Mouse (Mus musculus) megakaryocyte, embryonic 14.5 days (primary cell): ENCODE data around the gene Mllt10. TPM values are rescaled to one million over a fixed set of nuclear protein-coding genes. Genes with fewer than 3 reads are reported as not detected.

Experiments used
- H3K27me3 ChIP-seq: replicated peaks from 2 replicates; pipeline ENCODE3; 2012; ENCODE audit warnings: inconsistent platforms
- H3K36me3 ChIP-seq: replicated peaks from 2 replicates; pipeline ENCODE3; 2012; ENCODE audit warnings: low read length, inconsistent platforms, mixed read lengths
- H3K4me1 ChIP-seq: 2 replicates; pipeline ENCODE4 v1.6.1; 2012; ENCODE audit warnings: inconsistent platforms
- H3K4me3 ChIP-seq: replicated peaks from 2 replicates; pipeline ENCODE3; 2012; ENCODE audit warnings: moderate library complexity, mild to moderate bottlenecking, inconsistent platforms
- H3K9me3 ChIP-seq: 2 replicates; pipeline ENCODE4 v1.6.1; 2012; ENCODE audit warnings: inconsistent platforms
- FLI1 ChIP-seq: IDR thresholded peaks from 2 replicates; pipeline ENCODE4 v1.6.1; 2012; ENCODE audit warnings: low read length, inconsistent platforms, mixed read lengths
- GATA1 ChIP-seq: IDR thresholded peaks from 3 replicates; pipeline ENCODE4 v1.6.1; 2012; ENCODE audit warnings: mixed read lengths, low read length, inconsistent platforms, borderline replicate concordance
- polyA plus RNA-seq: library from polyadenylated mRNA; stranded (reverse); fragments of >175 nt; gene quantifications from 2 replicates; pipeline ENCODE4 v1.2.3, GENCODE M21; 2012; ENCODE audit warnings: low replicate concordance; ENCODE audit not compliant: insufficient read depth

The Mllt10 gene
- polyA plus RNA-seq, 1 experiment = 5.1 TPM

DNA sequence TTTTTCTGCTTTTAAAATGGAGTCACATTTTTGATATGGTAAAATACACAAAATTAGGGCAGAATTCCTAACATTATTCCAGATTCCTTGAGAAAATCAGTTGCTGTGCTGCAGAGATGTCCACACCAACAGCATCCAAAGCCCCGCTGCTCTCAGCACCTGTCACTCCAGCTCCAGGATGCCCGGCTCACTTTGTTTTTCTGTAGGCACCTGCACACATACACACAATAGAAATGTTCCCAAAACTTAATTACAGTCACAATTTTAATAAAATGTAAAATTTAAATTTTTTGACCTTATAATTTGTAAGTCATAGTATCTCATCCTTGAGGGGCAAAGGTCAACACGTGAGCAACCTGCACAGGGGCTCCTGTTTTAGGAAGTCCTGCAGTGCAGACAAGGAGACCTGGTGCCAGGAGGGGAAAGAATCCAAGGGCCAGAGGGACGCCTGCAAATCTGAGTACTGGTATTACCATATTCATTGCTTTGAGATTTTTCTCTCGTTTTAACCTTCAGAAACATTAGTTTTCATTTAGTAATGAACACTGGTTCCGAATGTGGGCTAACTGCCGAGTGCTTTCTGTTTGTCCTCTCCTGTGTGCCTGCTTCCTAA, 154.3 kb downstream of the Mllt10 start:
- H3K4me3 ChIP-seq = no peak overlapping the region
- peaks cover 91% of the 10 kb centered on the region for H3K36me3 ChIP-seq
- H3K9me3 ChIP-seq = no peaks in the 10 kb centered on the region
- H3K27me3 ChIP-seq = no peaks in the 10 kb centered on the region
- TF ChIP-seq FLI1 (no peak), GATA1 (no peak)
- H3K4me1 ChIP-seq = peaks cover 7% of the 10 kb centered on the region

DNA sequence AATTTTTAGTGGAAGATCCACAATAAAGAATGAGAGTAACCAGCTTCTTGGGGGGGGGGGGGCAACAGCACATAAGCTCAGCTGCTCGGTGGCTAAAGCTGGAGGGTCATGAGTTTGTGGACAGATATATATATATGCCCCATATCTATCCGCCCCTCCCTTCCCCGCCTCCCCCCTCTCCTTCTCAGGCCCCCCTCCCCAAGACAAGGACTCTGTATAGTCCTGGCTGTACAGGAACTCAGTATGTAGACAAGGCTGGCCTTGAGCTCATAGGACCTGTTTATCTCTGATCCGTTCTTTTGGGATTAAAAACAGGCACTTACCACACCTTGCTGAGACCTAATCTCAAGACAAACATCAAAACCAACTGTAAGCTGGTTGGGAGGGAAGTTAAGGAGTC, 154.9 kb downstream of the Mllt10 start:
- TF ChIP-seq FLI1 = no peak
- no peak for TF ChIP-seq GATA1
- Histone ChIP-seq H3K4me1 (peaks cover 12% of the 10 kb centered on the region), H3K36me3 (peaks cover 92% of the 10 kb centered on the region), H3K4me3 (no peak overlapping the region), H3K27me3 (no peaks in the 10 kb centered on the region), H3K9me3 (no peaks in the 10 kb centered on the region)

DNA sequence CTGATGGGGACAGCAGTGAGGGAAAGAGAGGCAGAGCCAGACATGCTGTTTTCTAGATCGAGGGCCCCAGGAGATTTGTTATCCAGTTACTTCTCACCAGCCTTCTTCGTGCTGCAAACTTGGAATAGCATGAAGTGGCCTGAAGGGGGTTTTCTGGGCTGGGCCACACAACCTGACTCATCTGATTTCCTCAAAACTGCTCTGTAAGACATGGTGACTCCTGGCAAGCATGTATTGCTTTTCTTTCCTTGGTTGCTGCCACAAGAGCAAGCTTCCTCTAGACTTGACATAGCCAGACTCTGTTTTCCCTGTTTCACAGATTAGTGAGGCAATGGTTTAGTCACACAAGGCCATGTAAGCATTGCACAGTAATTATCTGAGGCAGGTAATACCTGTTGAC, 159.0 kb downstream of the Mllt10 start:
- H3K27me3 ChIP-seq = no peaks in the 10 kb centered on the region
- H3K4me3 ChIP-seq = no peak overlapping the region
- no peaks in the 10 kb centered on the region for H3K9me3 ChIP-seq
- TF ChIP-seq GATA1 = no peak
- no peak for TF ChIP-seq FLI1
- H3K36me3 ChIP-seq = peaks cover 91% of the 10 kb centered on the region
- peaks cover 23% of the 10 kb centered on the region for H3K4me1 ChIP-seq

DNA sequence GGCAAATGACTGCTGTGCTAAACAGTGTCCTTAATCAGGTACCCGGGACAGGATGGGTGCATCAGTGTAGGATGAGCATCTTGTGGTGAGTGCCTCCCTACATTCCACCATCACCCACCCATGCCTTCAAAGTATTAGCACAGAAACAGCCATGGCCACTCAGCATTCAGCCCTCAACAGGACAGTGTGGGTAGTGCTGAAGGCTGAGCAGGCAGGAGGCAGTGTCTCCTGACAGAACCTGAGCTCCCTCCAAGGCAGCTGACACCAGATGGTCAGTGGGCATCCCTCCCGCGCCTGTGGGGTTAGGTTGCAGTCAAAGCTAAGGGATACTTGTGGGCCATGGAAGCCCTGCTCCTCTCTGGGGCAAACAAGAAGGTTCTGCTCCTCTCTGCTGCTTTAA, 162.8 kb downstream of the Mllt10 start:
- peaks cover 27% of the 10 kb centered on the region for H3K4me1 ChIP-seq
- peaks cover 91% of the 10 kb centered on the region for H3K36me3 ChIP-seq
- no peak for TF ChIP-seq FLI1
- TF ChIP-seq GATA1 = no peak
- H3K9me3 ChIP-seq = no peaks in the 10 kb centered on the region
- H3K4me3 ChIP-seq = peak overlapping the region; percentile 29
- no peaks in the 10 kb centered on the region for H3K27me3 ChIP-seq

DNA sequence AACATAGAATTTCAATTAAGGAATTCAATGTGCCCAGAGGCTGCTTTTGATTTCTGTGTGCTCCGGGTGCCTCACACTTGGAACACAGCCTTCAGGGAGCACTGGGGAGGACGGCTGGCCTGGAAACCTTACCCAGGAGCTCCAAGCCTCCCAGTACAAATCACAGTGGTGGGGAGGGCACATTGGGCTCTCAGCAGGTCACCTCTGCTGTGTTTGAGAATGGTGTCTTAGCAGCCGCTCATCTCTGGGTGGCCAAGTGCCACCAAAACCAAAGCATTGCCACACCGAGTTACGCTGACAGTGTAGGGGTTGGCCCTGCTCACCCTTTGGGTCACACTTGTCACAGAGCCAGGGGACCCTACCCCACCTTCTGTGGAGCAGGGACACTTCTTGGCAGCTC, 163.5 kb downstream of the Mllt10 start:
- H3K4me1 ChIP-seq = peaks cover 30% of the 10 kb centered on the region
- no peak overlapping the region for H3K4me3 ChIP-seq
- no peaks in the 10 kb centered on the region for H3K9me3 ChIP-seq
- TF ChIP-seq GATA1 (no peak), FLI1 (no peak)
- H3K36me3 ChIP-seq = peaks cover 87% of the 10 kb centered on the region
- no peaks in the 10 kb centered on the region for H3K27me3 ChIP-seq

DNA sequence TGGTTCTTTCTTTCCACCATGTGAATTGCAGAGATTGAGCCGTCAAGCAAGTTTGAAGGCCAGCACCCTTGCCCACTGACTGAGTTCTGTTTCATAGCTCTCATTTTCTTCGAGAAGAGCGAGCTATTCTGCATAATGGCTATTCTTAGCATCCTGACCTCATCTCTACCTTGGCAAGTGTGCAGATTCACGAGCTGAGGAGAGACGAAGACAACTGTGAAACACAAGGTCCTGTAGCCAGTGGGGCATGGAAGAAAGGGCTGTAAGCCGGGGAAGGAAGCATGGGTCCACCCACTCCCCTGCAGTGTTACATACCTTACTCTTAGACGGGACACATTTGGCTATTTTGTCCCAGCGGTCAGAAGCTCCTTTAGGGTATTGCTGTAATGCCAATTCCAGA, 164.1 kb downstream of the Mllt10 start:
- Histone ChIP-seq H3K9me3 (no peaks in the 10 kb centered on the region), H3K36me3 (peaks cover 81% of the 10 kb centered on the region)

DNA sequence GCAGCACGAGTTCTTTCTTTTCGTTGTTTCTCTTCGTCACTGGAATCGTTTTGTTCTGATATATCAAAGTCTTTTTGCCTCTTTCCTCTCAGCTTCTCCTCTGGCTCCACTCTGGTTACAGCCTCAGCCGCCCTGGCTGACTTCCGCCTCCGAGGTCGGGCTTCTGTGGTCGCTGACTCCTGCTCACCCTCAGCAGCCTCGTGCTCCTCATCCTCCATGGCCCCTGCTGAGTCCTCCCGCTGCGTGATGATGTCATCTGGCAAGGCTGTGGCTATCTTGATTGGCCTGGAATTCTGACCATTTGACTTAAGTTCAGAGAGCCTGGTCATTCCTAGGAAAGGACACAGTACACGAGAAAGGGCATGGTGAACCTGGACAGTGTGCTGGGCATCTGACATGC, 164.5 kb downstream of the Mllt10 start:
- Histone ChIP-seq H3K4me1 (peaks cover 20% of the 10 kb centered on the region), H3K36me3 (peaks cover 76% of the 10 kb centered on the region), H3K4me3 (no peak overlapping the region), H3K27me3 (no peaks in the 10 kb centered on the region), H3K9me3 (no peaks in the 10 kb centered on the region)
- TF ChIP-seq GATA1 (no peak), FLI1 (no peak)

More for the DNA sequence above, 164.1 kb downstream of the Mllt10 start:
- Histone ChIP-seq H3K27me3 (no peaks in the 10 kb centered on the region), H3K4me1 (peaks cover 25% of the 10 kb centered on the region), H3K4me3 (no peak overlapping the region)
- TF ChIP-seq GATA1 = no peak
- no peak for TF ChIP-seq FLI1

DNA sequence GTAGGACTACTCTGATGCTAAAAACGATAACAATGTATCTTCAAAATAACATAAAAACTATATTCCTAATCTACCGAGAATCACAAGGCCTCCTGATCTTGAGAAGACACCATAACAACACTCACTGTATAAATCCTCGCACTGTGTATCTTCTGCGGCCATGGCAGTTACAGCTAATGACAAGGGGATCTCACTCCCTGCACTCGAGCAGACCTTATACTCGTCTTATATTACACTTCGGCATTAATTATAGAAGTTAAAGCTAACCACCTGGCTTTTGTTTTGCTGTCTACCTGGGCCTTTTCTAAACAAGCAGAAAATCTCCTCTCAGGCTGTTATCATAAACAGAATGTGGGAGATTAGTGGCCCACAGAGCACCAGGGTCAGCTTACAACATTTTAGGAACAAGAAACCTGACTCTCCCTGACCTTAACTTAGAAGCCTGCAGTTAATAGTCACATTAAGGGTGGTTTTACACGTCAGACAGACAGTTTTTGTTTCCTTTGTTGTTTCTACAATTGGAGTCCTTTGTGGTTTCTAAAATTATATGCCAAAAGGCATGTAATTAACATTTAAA, 173.5 kb downstream of the Mllt10 start:
- H3K9me3 ChIP-seq = no peaks in the 10 kb centered on the region
- TF ChIP-seq FLI1 (no peak), GATA1 (no peak)

DNA sequence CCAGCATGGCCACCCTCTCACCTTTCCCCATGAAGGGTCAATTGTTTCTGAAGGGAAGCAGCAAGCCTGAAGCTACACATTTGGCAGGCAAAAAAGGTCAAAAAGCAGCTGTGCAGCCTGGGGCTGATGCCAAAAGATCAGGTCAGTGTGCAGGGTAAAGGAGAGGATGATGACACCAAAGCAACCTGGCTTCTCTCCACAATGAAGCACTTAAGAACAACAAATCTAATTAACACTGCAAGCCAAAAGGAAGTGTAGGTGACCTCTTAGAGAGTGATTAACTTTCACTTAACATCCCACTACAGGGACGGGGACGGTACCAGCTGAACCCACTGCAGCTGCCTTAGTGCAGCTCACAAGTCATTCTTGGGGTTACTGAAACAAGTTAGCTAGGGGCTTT, 174.2 kb downstream of the Mllt10 start:
- Histone ChIP-seq H3K36me3 (peaks cover 19% of the 10 kb centered on the region), H3K4me1 (peaks cover 13% of the 10 kb centered on the region), H3K4me3 (no peak overlapping the region), H3K27me3 (no peaks in the 10 kb centered on the region), H3K9me3 (no peaks in the 10 kb centered on the region)
- TF ChIP-seq FLI1 = no peak
- TF ChIP-seq GATA1 = no peak

More for the DNA sequence above, 173.5 kb downstream of the Mllt10 start:
- H3K36me3 ChIP-seq = peaks cover 19% of the 10 kb centered on the region
- H3K4me1 ChIP-seq = peaks cover 13% of the 10 kb centered on the region
- H3K27me3 ChIP-seq = no peaks in the 10 kb centered on the region
- no peak overlapping the region for H3K4me3 ChIP-seq

DNA sequence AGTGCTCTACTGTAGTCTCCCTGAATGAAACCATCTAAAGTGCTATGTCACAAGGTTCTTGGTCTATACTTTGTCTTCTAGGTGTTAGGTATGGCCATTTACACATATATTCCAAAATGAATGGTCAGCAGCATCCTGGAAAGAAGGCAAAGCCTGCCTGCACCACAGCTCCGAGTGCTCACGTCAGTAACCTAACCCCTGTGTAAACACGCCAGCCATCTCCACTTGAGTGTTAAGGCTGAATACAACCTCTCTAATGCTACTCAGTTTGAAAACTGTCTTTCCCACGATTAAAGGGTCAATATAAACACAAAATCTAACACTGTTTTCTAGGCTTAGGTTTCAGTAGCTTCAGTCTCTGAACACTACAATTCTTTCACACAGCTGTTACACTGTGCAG, 176.1 kb downstream of the Mllt10 start:
- TF ChIP-seq FLI1 = no peak
- TF ChIP-seq GATA1 = no peak
- Histone ChIP-seq H3K4me1 (peaks cover 16% of the 10 kb centered on the region), H3K27me3 (no peaks in the 10 kb centered on the region), H3K4me3 (no peak overlapping the region), H3K9me3 (no peaks in the 10 kb centered on the region), H3K36me3 (peaks cover 23% of the 10 kb centered on the region)
